Mouse (Mus musculus) embryo, embryonic 11.5 days (tissue): ENCODE results near the gene Dus1l.
"Not testable (repeated sequence)": the region's sequence is repeated elsewhere in the genome, so short reads cannot be mapped to it uniquely, and the experiment has no call there.

ENCODE experiments used
- DNase-seq: peaks from one replicate; pipeline ENCODE4 v3.0.0-alpha.2; 2012; ENCODE audit warnings: low read depth, low spot score

The Dus1l gene

GRCm38 (mm10) chr11:120795756-120796613 is at the start of gene Dus1l:
Dus1l (minus strand) TSS chr11:120796403.
- DNase-seq = peak; percentile 97

- no peak for DNase-seq
Measured at GRCm38 (mm10) chr11:120844329-120844728, 48.1 kb upstream of the Dus1l start.

GRCm38 (mm10) chr11:120833555-120834280 is 37.5 kb upstream of the Dus1l start:
- DNase-seq = no peak

- DNase-seq = not testable (repeated sequence)
Measured at GRCm38 (mm10) chr11:120832962-120833361, 36.8 kb upstream of the Dus1l start.

- no peak for DNase-seq
Measured at GRCm38 (mm10) chr11:120831659-120832440, 35.6 kb upstream of the Dus1l start.

- DNase-seq = no peak
Measured at GRCm38 (mm10) chr11:120830686-120831085, 34.5 kb upstream of the Dus1l start.

GRCm38 (mm10) chr11:120829757-120830532 is 33.7 kb upstream of the Dus1l start:
- no peak for DNase-seq

GRCm38 (mm10) chr11:120828416-120828815 is 32.2 kb upstream of the Dus1l start:
- no peak for DNase-seq

GRCm38 (mm10) chr11:120826016-120826953 is 30.1 kb upstream of the Dus1l start:
- no peak for DNase-seq

- DNase-seq = no peak
Measured at GRCm38 (mm10) chr11:120825289-120825863, 29.2 kb upstream of the Dus1l start.

GRCm38 (mm10) chr11:120824787-120825288 is 28.6 kb upstream of the Dus1l start:
- no peak for DNase-seq

GRCm38 (mm10) chr11:120823956-120824786 is 28.0 kb upstream of the Dus1l start, which contains the start of gene Fasn:
Fasn (minus strand) TSS chr11:120824547.
- DNase-seq = peak; percentile 97

GRCm38 (mm10) chr11:120823551-120823947 is 27.3 kb upstream of the Dus1l start:
- peak; percentile 49 for DNase-seq

GRCm38 (mm10) chr11:120822831-120823550 is 26.8 kb upstream of the Dus1l start:
- no peak for DNase-seq

- no peak for DNase-seq
Measured at GRCm38 (mm10) chr11:120822321-120822720, 26.1 kb upstream of the Dus1l start.

- DNase-seq = no peak
Measured at GRCm38 (mm10) chr11:120821076-120821922, 25.1 kb upstream of the Dus1l start.

GRCm38 (mm10) chr11:120820546-120820945 is 24.3 kb upstream of the Dus1l start:
- DNase-seq = no peak
